Mouse (Mus musculus): ENCODE measurements around the gene Pllp. TPM values are rescaled to one million over a fixed set of nuclear protein-coding genes. Genes with fewer than 3 reads are reported as not detected.
A peak's percentile ranks its signal among the peaks of the same experiment; 100 is the strongest.

Pllp gene
- polyA plus RNA-seq, 1 experiment: 0.21 TPM

- WGBS: 88% methylated on average over 3 of the region's 3 CpGs
- Histone ChIP-seq H3K27ac (ENCODE audit: insufficient read depth, low read length) (no peak overlapping the region), H3K27me3 (ENCODE audit: control insufficient read depth, insufficient read depth, low read length) (no peaks in the 10 kb centered on the region), H3K4me3 (ENCODE audit: extremely low read depth, insufficient read depth, insufficient read length) (no peak overlapping the region), H3K36me3 (ENCODE audit: control insufficient read depth, insufficient read depth, low read length) (no peaks in the 10 kb centered on the region), H3K4me1 (ENCODE audit: control insufficient read depth, insufficient read depth, insufficient read length) (no peaks in the 10 kb centered on the region)
- TF ChIP-seq CTCF (IDR thresholded peaks at IDR 0.05; ENCODE audit: extremely low read depth, insufficient read depth, insufficient read length, insufficient replicate concordance) (no peak), POLR2A (IDR thresholded peaks at IDR 0.05; ENCODE audit: low read depth, low read length) (no peak)
- DNase-seq (ENCODE audit: low read depth in 1 of 2, low spot score in 2 of 2): no peak
Observed at GRCm38 (mm10) chr8:94680414-94680813, 15.7 kb downstream of the Pllp start.

GRCm38 (mm10) chr8:94678582-94678981, 17.5 kb downstream of the Pllp start:
- no peak for TF ChIP-seq CTCF (IDR thresholded peaks at IDR 0.05; ENCODE audit: extremely low read depth, insufficient read depth, insufficient read length, insufficient replicate concordance)
- TF ChIP-seq POLR2A (IDR thresholded peaks at IDR 0.05; ENCODE audit: low read depth, low read length): no peak
- peaks cover 3% of the 10 kb centered on the region for H3K36me3 ChIP-seq (ENCODE audit: control insufficient read depth, insufficient read depth, low read length)
- no peak overlapping the region for H3K4me3 ChIP-seq (ENCODE audit: extremely low read depth, insufficient read depth, insufficient read length)
- no peak overlapping the region for H3K27ac ChIP-seq (ENCODE audit: insufficient read depth, low read length)
- 70% methylated on average over 9 of the region's 9 CpGs for WGBS
- DNase-seq (ENCODE audit: low read depth in 1 of 2, low spot score in 2 of 2): no peak
- no peaks in the 10 kb centered on the region for H3K27me3 ChIP-seq (ENCODE audit: control insufficient read depth, insufficient read depth, low read length)
- no peaks in the 10 kb centered on the region for H3K4me1 ChIP-seq (ENCODE audit: control insufficient read depth, insufficient read depth, insufficient read length)

GRCm38 (mm10) chr8:94675923-94676322, 20.2 kb downstream of the Pllp start:
- Histone ChIP-seq H3K4me1 (ENCODE audit: control insufficient read depth, insufficient read depth, insufficient read length) (no peaks in the 10 kb centered on the region), H3K36me3 (ENCODE audit: control insufficient read depth, insufficient read depth, low read length) (peaks cover 23% of the 10 kb centered on the region), H3K4me3 (ENCODE audit: extremely low read depth, insufficient read depth, insufficient read length) (no peak overlapping the region), H3K27me3 (ENCODE audit: control insufficient read depth, insufficient read depth, low read length) (no peaks in the 10 kb centered on the region), H3K27ac (ENCODE audit: insufficient read depth, low read length) (no peak overlapping the region)
- TF ChIP-seq CTCF (IDR thresholded peaks at IDR 0.05; ENCODE audit: extremely low read depth, insufficient read depth, insufficient read length, insufficient replicate concordance): no peak
- TF ChIP-seq POLR2A (IDR thresholded peaks at IDR 0.05; ENCODE audit: low read depth, low read length): no peak
- 96% methylated on average over 6 of the region's 6 CpGs for WGBS
- no peak for DNase-seq (ENCODE audit: low read depth in 1 of 2, low spot score in 2 of 2)

- 52% methylated on average over 5 of the region's 5 CpGs for WGBS
- no peak for TF ChIP-seq CTCF (IDR thresholded peaks at IDR 0.05; ENCODE audit: extremely low read depth, insufficient read depth, insufficient read length, insufficient replicate concordance)
- no peak for TF ChIP-seq POLR2A (IDR thresholded peaks at IDR 0.05; ENCODE audit: low read depth, low read length)
- DNase-seq (ENCODE audit: low read depth in 1 of 2, low spot score in 2 of 2): no peak
Observed at GRCm38 (mm10) chr8:94674384-94674783, 21.7 kb downstream of the Pllp start.

GRCm38 (mm10) chr8:94666456-94667308, 29.4 kb downstream of the Pllp start, which contains the start of gene Arl2bp:
Gene Arl2bp (plus strand): TSS chr8:94666600.
- H3K36me3 ChIP-seq (ENCODE audit: control insufficient read depth, insufficient read depth, low read length): peaks cover 6% of the 10 kb centered on the region; the same call in 1 of the 2 replicates
- DNase-seq (ENCODE audit: low read depth in 1 of 2, low spot score in 2 of 2): peak; percentile 83 to 93

More at GRCm38 (mm10) chr8:94674384-94674783, 21.7 kb downstream of the Pllp start:
- no peak overlapping the region for H3K4me3 ChIP-seq (ENCODE audit: extremely low read depth, insufficient read depth, insufficient read length)
- no peak overlapping the region for H3K27ac ChIP-seq (ENCODE audit: insufficient read depth, low read length)
- H3K36me3 ChIP-seq (ENCODE audit: control insufficient read depth, insufficient read depth, low read length): peaks cover 23% of the 10 kb centered on the region
- no peaks in the 10 kb centered on the region for H3K27me3 ChIP-seq (ENCODE audit: control insufficient read depth, insufficient read depth, low read length)
- H3K4me1 ChIP-seq (ENCODE audit: control insufficient read depth, insufficient read depth, insufficient read length): no peaks in the 10 kb centered on the region

GRCm38 (mm10) chr8:94664722-94665121, 31.4 kb downstream of the Pllp start:
- TF ChIP-seq CTCF (IDR thresholded peaks at IDR 0.05; ENCODE audit: extremely low read depth, insufficient read depth, insufficient read length, insufficient replicate concordance): no peak
- TF ChIP-seq POLR2A (IDR thresholded peaks at IDR 0.05; ENCODE audit: low read depth, low read length): no peak
- Histone ChIP-seq H3K4me3 (ENCODE audit: extremely low read depth, insufficient read depth, insufficient read length) (no peak overlapping the region), H3K27ac (ENCODE audit: insufficient read depth, low read length) (no peak overlapping the region), H3K36me3 (ENCODE audit: control insufficient read depth, insufficient read depth, low read length) (peaks cover 3% of the 10 kb centered on the region; the same call in 1 of the 2 replicates), H3K4me1 (ENCODE audit: control insufficient read depth, insufficient read depth, insufficient read length) (no peaks in the 10 kb centered on the region; the same call in none of the 2 replicates), H3K27me3 (ENCODE audit: control insufficient read depth, insufficient read depth, low read length) (no peaks in the 10 kb centered on the region)
- WGBS: 88% methylated on average over 2 of the region's 2 CpGs
- no peak for DNase-seq (ENCODE audit: low read depth in 1 of 2, low spot score in 2 of 2)

More at GRCm38 (mm10) chr8:94666456-94667308, 29.4 kb downstream of the Pllp start, which contains the start of gene Arl2bp:
- Histone ChIP-seq H3K27ac (ENCODE audit: insufficient read depth, low read length) (peak within 1 kb of the TSS; percentile 69), H3K27me3 (ENCODE audit: control insufficient read depth, insufficient read depth, low read length) (no peaks in the 10 kb centered on the region), H3K4me1 (ENCODE audit: control insufficient read depth, insufficient read depth, insufficient read length) (no peaks in the 10 kb centered on the region; the same call in none of the 2 replicates), H3K4me3 (ENCODE audit: extremely low read depth, insufficient read depth, insufficient read length) (peak within 1 kb of the TSS; percentile 78)
- TF ChIP-seq POLR2A (IDR thresholded peaks at IDR 0.05; ENCODE audit: low read depth, low read length): peak; percentile 38
- TF ChIP-seq CTCF (IDR thresholded peaks at IDR 0.05; ENCODE audit: extremely low read depth, insufficient read depth, insufficient read length, insufficient replicate concordance): no peak
- WGBS: under 1% methylated on average over 73 of the region's 74 CpGs
